Mouse (Mus musculus) ovary, postnatal 14 days (tissue): ENCODE data around the gene Ddx56.

Experiments used
- DNase-seq: peaks from one replicate; pipeline ENCODE4 v3.0.0; 2022; ENCODE audit warnings: low spot score

Ddx56 gene

GRCm38 (mm10) chr11:6267320-6268254, at the start of gene Ddx56:
Gene Ddx56, minus strand, starts transcription at chr11:6267772.
- DNase-seq: peak; percentile 83

GRCm38 (mm10) chr11:6316821-6317220, 49.2 kb upstream of the Ddx56 start:
- DNase-seq: no peak

- no peak for DNase-seq
These were observed 46.4 kb upstream of the Ddx56 start for GRCm38 (mm10) chr11:6313874-6314406.

- no peak for DNase-seq
These were observed 40.6 kb upstream of the Ddx56 start for GRCm38 (mm10) chr11:6308181-6308580.

- no peak for DNase-seq
These were observed 38.4 kb upstream of the Ddx56 start for GRCm38 (mm10) chr11:6305943-6306430.

GRCm38 (mm10) chr11:6302793-6303192, 35.2 kb upstream of the Ddx56 start:
- no peak for DNase-seq

- no peak for DNase-seq
These were observed 31.9 kb upstream of the Ddx56 start for GRCm38 (mm10) chr11:6299435-6299834.

- no peak for DNase-seq
These were observed 28.5 kb upstream of the Ddx56 start for GRCm38 (mm10) chr11:6296077-6296476.

- no peak for DNase-seq
These were observed 27.1 kb upstream of the Ddx56 start for GRCm38 (mm10) chr11:6294632-6295031.

- no peak for DNase-seq
These were observed 26.0 kb upstream of the Ddx56 start for GRCm38 (mm10) chr11:6293601-6294000.

GRCm38 (mm10) chr11:6292988-6293349, 25.4 kb upstream of the Ddx56 start:
- no peak for DNase-seq

- no peak for DNase-seq
These were observed 24.8 kb upstream of the Ddx56 start for GRCm38 (mm10) chr11:6292116-6292987.

- peak; percentile 99 for DNase-seq
These were observed 24.0 kb upstream of the Ddx56 start, which contains the start of gene Ogdh for GRCm38 (mm10) chr11:6291401-6292115. Gene Ogdh, plus strand, starts transcription at chr11:6291633.

GRCm38 (mm10) chr11:6290883-6291282, 23.3 kb upstream of the Ddx56 start:
- no peak for DNase-seq

GRCm38 (mm10) chr11:6290138-6290537, 22.6 kb upstream of the Ddx56 start:
- no peak for DNase-seq

GRCm38 (mm10) chr11:6282940-6283339, 15.4 kb upstream of the Ddx56 start:
- no peak for DNase-seq

GRCm38 (mm10) chr11:6276466-6276865, 8.9 kb upstream of the Ddx56 start:
- DNase-seq: no peak

- DNase-seq: no peak
These were observed 7.5 kb upstream of the Ddx56 start for GRCm38 (mm10) chr11:6275094-6275484.

- peak; percentile 95 for DNase-seq
These were observed 7.0 kb upstream of the Ddx56 start, which contains the start of gene Tmed4 for GRCm38 (mm10) chr11:6274387-6275093. Gene Tmed4, minus strand, starts transcription at chr11:6274870.

GRCm38 (mm10) chr11:6273607-6274006, 6.0 kb upstream of the Ddx56 start:
- DNase-seq: no peak

- DNase-seq: no peak
These were observed 951 bp downstream of the Ddx56 start for GRCm38 (mm10) chr11:6266621-6267020.
